Mouse (Mus musculus) lung, embryonic 14.5 days (tissue): ENCODE results near the gene Tmod3. TPM values are rescaled to one million over a fixed set of nuclear protein-coding genes. Genes with fewer than 3 reads are reported as not detected.

Source experiments
- ATAC-seq: fragments of 200-750 bp; cut with Nextera tagmentation; 2 replicates; pipeline ENCODE4 v1.8.0; 2017; ENCODE audit warnings: mild to moderate bottlenecking, moderate TSS enrichment, moderate library complexity; ENCODE audit not compliant: insufficient read depth
- DNase-seq: peaks from one replicate; pipeline ENCODE4 v3.0.0-alpha.2; 2015
- H3K27ac ChIP-seq: fragments of 300-500 bp; sonication (generic); 2 replicates; pipeline ENCODE4 v1.5.1; 2014; ENCODE audit warnings: low read depth, mild to moderate bottlenecking, moderate library complexity
- H3K27me3 ChIP-seq: fragments of 300-500 bp; sonication (generic); 2 replicates; pipeline ENCODE4 v1.6.1; 2014; ENCODE audit warnings: low read length, control low read depth; ENCODE audit not compliant: insufficient read depth
- H3K36me3 ChIP-seq: fragments of 300-500 bp; sonication (generic); 2 replicates; pipeline ENCODE4 v1.6.1; 2014; ENCODE audit warnings: control low read depth; ENCODE audit not compliant: insufficient read depth
- H3K4me1 ChIP-seq: fragments of 300-500 bp; sonication (generic); 2 replicates; pipeline ENCODE4 v1.6.1; 2014; ENCODE audit warnings: antibody characterized with exemption, control low read depth; ENCODE audit not compliant: insufficient read depth
- H3K4me2 ChIP-seq: fragments of 300-500 bp; sonication (generic); 2 replicates; pipeline ENCODE4 v1.6.1; 2014; ENCODE audit warnings: mild to moderate bottlenecking
- H3K4me3 ChIP-seq: fragments of 300-500 bp; sonication (generic); 2 replicates; pipeline ENCODE4 v1.5.1; 2014; ENCODE audit warnings: low read depth, low read length
- H3K9ac ChIP-seq: fragments of 300-500 bp; sonication (generic); 2 replicates; pipeline ENCODE4 v1.6.1; 2014
- H3K9me3 ChIP-seq: fragments of 300-500 bp; sonication (generic); 2 replicates; pipeline ENCODE4 v1.6.1; 2016; ENCODE audit warnings: low read depth, low read length, control low read depth
- CTCF ChIP-seq: IDR thresholded peaks from 2 replicates; pipeline ENCODE4 v1.5.1; 2016; ENCODE audit warnings: antibody characterized with exemption, low read depth
- WGBS: fragments of 180-500 bp; shearing (Covaris S2); extraction: QIAGEN DNeasy Blood & Tissue Kit; methylation state at CpG from one replicate; pipeline ENCODE4 v1.1.7; 2014; 5-methylcytosine and 5-hydroxymethylcytosine counted together
- polyA plus RNA-seq: library from polyadenylated mRNA; unstranded; fragments of >200 nt; fragmentation: Nextera tagmentation; extraction: Ambion mirVana; gene quantifications from 2 replicates; pipeline ENCODE4 v1.2.1, GENCODE M21; 2014

Tmod3 gene
- polyA plus RNA-seq, 1 experiment from 2014 or later: 131 TPM

DNA sequence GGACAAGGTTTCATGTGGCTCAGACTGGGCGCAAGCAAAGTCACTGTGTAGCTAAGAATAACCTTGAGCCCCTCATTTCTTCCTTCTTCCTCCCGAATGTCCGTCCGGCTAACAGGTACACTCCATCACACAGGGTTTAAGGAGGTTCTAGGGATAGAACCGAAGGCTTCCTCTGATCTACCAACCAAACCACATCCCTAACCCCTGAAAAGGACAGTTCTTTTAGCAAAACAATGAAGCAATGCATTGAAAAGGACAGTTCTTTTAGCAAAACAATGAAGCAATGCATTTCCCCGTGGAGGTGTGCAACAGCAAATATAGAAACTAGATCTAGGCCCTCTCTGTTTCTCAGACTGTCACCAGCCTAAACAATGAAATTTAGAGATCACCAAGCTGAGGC is 5.4 kb upstream of the Tmod3 start:
- ATAC-seq: no peak
- WGBS: 82% methylated on average over 6 of the region's 6 CpGs

DNA sequence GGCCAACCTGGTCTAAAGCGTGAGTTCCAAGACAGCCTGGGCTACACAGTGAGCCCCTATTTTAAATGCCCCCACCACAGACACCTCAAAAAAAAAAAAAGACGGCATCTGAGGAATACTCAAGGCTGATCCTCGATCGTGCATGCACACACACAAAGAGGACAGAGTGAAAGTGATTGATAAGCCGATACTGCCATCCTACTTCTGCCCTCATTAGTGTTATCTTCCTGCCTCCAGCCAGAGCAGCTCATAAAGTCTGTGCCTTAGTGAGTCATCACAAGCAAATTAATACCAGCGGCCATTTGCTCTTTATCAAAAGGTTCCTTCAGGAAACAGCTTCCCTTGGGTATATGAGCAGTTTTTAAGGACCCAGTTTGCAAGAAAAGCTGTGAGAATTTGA is 4.2 kb upstream of the Tmod3 start:
- 51% methylated on average over 6 of the region's 6 CpGs for WGBS
- H3K27ac ChIP-seq: no peak overlapping the region
- no peak overlapping the region for H3K4me3 ChIP-seq
- H3K27me3 ChIP-seq: no peaks in the 10 kb centered on the region
- ATAC-seq: no peak
- H3K36me3 ChIP-seq: no peaks in the 10 kb centered on the region
- H3K9me3 ChIP-seq: no peaks in the 10 kb centered on the region
- H3K9ac ChIP-seq: no peak overlapping the region
- no peaks in the 10 kb centered on the region for H3K4me1 ChIP-seq
- TF ChIP-seq CTCF: no peak
- H3K4me2 ChIP-seq: no peak overlapping the region
- no peak for DNase-seq

More for the DNA sequence above, 5.4 kb upstream of the Tmod3 start:
- no peak for TF ChIP-seq CTCF
- Histone ChIP-seq H3K36me3 (no peaks in the 10 kb centered on the region), H3K27me3 (no peaks in the 10 kb centered on the region), H3K4me1 (no peaks in the 10 kb centered on the region), H3K9me3 (no peaks in the 10 kb centered on the region), H3K9ac (no peak overlapping the region), H3K4me2 (no peak overlapping the region), H3K4me3 (no peak overlapping the region), H3K27ac (no peak overlapping the region)
- no peak for DNase-seq

DNA sequence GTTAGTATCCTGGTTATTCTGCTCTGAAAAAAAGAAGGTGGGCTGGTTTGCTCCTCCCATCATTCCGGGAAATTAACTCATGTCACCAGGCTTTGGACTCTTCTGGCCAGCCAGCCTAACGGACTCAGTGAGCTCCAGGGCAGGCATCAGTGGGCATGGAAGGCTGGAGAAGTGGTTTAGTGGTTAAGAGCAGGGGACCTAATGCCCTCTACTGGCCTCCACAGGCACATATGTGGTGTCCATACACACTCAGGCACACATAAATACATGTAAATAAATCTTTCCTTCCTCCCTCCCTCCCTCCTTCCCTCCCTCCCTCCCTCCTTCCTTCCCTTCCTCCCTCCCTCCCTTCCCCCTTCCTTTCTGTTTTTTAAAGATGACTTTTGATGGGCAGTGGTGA is 3.7 kb upstream of the Tmod3 start:
- H3K9ac ChIP-seq: no peak overlapping the region
- no peaks in the 10 kb centered on the region for H3K9me3 ChIP-seq
- H3K36me3 ChIP-seq: no peaks in the 10 kb centered on the region
- no peak for TF ChIP-seq CTCF
- DNase-seq (no peak), ATAC-seq (no peak)
- H3K4me1 ChIP-seq: no peaks in the 10 kb centered on the region
- WGBS: 60% methylated on average over 2 of the region's 2 CpGs
- H3K27ac ChIP-seq: no peak overlapping the region
- no peaks in the 10 kb centered on the region for H3K27me3 ChIP-seq
- no peak overlapping the region for H3K4me2 ChIP-seq
- no peak overlapping the region for H3K4me3 ChIP-seq

DNA sequence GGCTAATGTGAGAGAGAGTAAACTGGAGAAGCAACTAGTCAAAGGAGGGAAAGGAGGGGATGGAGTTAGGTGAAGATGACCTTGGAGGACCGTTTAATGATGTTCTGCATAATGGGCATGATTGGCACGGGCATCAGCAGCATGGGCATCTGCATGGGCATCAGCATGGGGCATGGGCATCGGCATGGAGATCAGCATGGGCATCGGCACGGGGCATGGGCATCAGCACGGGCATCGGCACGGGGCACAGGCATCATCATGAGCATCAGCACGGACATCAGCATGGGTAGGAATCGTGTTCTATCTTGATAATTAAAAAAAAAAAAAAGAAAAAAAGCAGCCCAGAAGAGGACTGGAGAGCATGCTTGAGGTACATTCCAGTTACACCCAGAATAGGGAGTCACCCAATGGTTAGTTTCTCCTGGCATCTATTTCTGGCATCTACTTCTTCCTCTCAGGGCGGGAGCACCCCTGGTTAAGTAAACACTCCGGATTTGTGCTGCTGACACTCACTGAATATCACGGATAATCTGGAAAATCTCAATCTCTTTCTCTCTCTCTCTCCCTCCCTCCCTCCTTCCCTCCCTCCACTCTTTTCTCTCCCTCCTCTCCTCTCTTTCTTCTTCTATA is 1.7 kb upstream of the Tmod3 start:
- Histone ChIP-seq H3K27me3 (no peaks in the 10 kb centered on the region), H3K9me3 (no peaks in the 10 kb centered on the region), H3K27ac (no peak overlapping the region), H3K9ac (no peak overlapping the region), H3K4me1 (0 out of 2 replicates have a peak, but pooled peaks cover 12% of the 10 kb centered on the region), H3K36me3 (no peaks in the 10 kb centered on the region), H3K4me3 (no peak overlapping the region), H3K4me2 (no peak overlapping the region)
- no peak for ATAC-seq
- WGBS: 72% methylated on average over 13 of the region's 13 CpGs
- TF ChIP-seq CTCF: no peak
- DNase-seq: no peak

DNA sequence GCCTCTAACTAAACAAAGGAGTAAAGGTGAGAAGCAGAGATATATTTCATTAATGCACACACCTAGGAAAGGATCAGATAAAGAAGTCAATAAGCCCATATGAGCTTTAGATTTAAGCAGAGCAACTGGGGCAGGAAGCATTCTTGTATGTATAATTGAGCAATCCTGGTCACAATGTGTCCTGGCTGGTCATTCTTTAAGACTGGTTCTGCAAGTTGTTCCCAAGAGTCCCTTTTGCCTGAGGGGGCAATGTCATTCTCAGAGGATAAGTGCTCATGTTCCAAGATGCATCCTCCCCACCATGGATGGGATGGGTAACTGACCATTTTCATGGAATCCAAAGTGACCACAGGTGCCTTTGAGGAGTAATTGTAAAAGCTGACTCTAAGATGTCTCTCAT is 896 bp upstream of the Tmod3 start:
- no peak for ATAC-seq

DNA sequence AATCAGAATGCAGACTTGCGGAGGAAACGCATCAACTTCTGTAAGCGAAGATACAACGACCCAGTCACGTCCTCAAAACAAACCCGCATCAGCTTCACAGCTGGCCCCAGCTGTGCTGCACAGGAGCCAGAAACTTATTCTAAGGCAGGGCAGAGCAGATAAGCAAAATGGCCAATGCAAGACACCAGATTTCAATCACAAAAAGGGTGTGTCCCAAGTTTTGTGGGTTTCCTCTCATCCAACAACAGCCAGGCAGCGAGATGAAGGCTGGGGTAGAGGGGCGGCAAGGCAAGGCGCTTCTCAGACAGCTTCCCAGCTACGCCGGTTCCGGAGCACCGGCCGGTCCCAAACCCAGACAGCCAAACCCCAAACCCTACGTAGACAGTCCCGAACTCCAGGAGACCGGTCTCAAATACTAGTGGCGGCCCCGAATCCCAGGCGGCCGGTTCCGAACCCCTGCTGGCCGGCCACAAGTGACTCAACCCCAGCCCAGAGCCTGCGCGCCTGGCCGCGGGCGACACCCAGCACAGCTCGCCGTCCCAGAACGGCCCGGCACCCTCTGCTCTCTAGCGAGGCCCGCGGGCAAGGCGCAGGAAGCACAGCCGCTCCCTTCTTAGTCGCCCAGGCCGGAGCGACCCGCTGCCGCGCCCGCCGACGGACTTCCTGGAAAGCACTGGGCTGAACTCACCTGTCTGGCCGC is 495 bp downstream of the Tmod3 start:
- no peaks in the 10 kb centered on the region for H3K27me3 ChIP-seq
- H3K4me2 ChIP-seq: peak overlapping the region; percentile 76
- ATAC-seq (peak; percentile 92), DNase-seq (peak; percentile 85)
- under 1% methylated on average over 47 of the region's 47 CpGs for WGBS
- H3K27ac ChIP-seq: peak overlapping the region; percentile 88
- no peaks in the 10 kb centered on the region for H3K36me3 ChIP-seq
- no peaks in the 10 kb centered on the region for H3K9me3 ChIP-seq
- H3K4me1 ChIP-seq: 0 out of 2 replicates have a peak, but pooled peaks cover 12% of the 10 kb centered on the region
- H3K4me3 ChIP-seq: peak overlapping the region; percentile 87
- no peak for TF ChIP-seq CTCF
- peak overlapping the region; percentile 74 for H3K9ac ChIP-seq

More for the DNA sequence above, 896 bp upstream of the Tmod3 start:
- Histone ChIP-seq H3K36me3 (no peaks in the 10 kb centered on the region), H3K4me3 (no peak overlapping the region), H3K4me2 (no peak overlapping the region), H3K27me3 (no peaks in the 10 kb centered on the region), H3K9ac (no peak overlapping the region), H3K27ac (no peak overlapping the region), H3K4me1 (0 out of 2 replicates have a peak, but pooled peaks cover 12% of the 10 kb centered on the region), H3K9me3 (no peaks in the 10 kb centered on the region)
- no peak for TF ChIP-seq CTCF
- no peak for DNase-seq

- 13% methylated on average over 3 of the region's 3 CpGs for WGBS
- Histone ChIP-seq H3K9ac (peak overlapping the region; percentile 74), H3K4me3 (peak overlapping the region; percentile 87), H3K9me3 (no peaks in the 10 kb centered on the region), H3K4me2 (peak overlapping the region; percentile 76), H3K27ac (peak overlapping the region; percentile 88), H3K27me3 (no peaks in the 10 kb centered on the region), H3K4me1 (0 out of 2 replicates have a peak, but pooled peaks cover 12% of the 10 kb centered on the region), H3K36me3 (no peaks in the 10 kb centered on the region)
- no peak for TF ChIP-seq CTCF
- ATAC-seq: no peak
- DNase-seq: peak; percentile 59
Measured at GRCm38 (mm10) chr9:75558360-75558759, 1.1 kb downstream of the Tmod3 start.
